Mouse (Mus musculus): Measurements from ENCODE around the gene Gp1bb.
A peak's percentile ranks its signal among the peaks of the same experiment; 100 is the strongest.

The Gp1bb gene

GRCm38 (mm10) chr16:18580389-18580788 is 41.8 kb downstream of the Gp1bb start:
- DNase-seq, result no peak

- DNase-seq, result no peak
Measured at GRCm38 (mm10) chr16:18577599-18578160, 44.5 kb downstream of the Gp1bb start.

DNA sequence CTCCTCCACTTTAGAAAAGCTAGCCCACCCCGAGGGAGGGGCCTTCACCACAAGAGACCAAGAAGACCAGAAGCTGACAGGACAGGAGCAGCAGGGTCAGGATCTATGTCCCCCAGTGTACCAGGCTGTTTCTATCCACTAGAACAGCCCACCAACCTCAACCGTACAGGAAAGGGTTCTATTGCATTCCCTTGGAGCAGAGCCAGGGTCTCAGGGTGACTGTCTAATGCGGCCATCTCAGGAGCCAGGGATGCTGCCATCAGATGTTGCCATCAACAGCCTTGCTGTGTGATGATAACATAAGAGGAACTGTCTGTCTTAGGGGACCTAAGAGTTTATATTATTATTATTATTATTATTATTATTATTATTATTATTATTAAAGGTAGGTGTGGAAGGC is 45.1 kb downstream of the Gp1bb start:
- no peak for DNase-seq

DNA sequence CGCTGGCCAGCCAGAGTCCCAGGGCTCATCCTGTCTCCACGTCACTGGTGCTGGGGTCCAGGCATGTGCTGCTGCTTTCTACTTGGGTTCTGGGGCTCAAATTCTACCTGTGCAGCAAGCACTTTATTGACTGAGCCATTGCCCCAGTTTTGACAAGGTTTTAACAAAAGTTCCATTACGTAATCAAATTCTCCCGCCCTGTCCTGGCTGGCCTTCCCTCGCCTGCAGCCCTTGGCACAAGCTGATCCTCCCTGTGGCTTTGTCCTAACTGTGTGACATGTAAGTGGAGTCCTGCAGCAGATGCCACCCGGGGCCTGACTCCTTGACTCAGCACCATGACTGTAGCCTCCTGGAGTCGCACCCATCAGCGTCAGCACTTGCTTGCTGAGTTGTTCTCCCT is 48.0 kb downstream of the Gp1bb start:
- peak in 1 of 2 experiments; percentile 17 for DNase-seq

Measured in cerebellum, adult 18-20 months (tissue).